Comparison of ENCODE assay signal across 8 mouse cellular contexts in the genomic region with DNA sequence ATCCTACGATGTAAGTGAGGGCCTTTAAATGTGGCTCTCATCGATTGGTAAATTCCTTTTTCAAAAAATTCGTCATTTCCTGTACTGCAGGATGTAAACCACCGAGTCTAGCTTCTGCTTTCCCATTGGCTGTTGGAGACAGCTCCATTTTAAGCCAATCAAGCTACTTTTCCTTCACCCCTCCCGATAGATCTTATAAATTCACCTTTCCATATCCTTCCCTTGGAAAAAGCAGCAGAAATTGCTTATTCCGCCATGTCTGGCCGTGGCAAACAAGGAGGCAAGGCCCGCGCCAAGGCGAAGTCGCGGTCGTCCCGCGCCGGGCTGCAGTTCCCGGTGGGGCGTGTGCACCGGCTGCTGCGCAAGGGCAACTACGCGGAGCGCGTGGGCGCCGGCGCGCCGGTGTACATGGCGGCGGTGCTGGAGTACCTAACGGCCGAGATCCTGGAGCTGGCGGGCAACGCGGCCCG. TPM values are rescaled to one million over a fixed set of nuclear protein-coding genes. Genes with fewer than 3 reads are reported as not detected.
DNase-seq lines count a peak whose midpoint lies in the region; ATAC-seq and TF ChIP-seq lines count a peak whose summit lies in the region.

Gene Bola1 (minus strand): TSS at position 49 of the 470 bp plus-strand sequence.
Gene Hist2h2ab (plus strand): TSS at position 205 of the 470 bp plus-strand sequence.

- under 1% methylated on average over 36 of the region's 37 CpGs for WGBS in limb, embryonic 13.5 days
- under 1% methylated on average over 37 of the region's 37 CpGs for WGBS in midbrain, embryonic 15.5 days

- TF ChIP-seq CTCF in bone marrow macrophage, adult 2 months (IDR thresholded peaks at IDR 0.05; ENCODE audit: low read depth, low read length), result no peak
- TF ChIP-seq CTCF in embryonic fibroblast, embryonic 13.5 days (IDR thresholded peaks at IDR 0.05; ENCODE audit: borderline replicate concordance, insufficient read depth, low read length), result no peak

- peak within 1 kb of the TSS; percentile 92 for H3K9ac ChIP-seq in limb, embryonic 13.5 days
- H3K9ac ChIP-seq in midbrain, embryonic 15.5 days, result peak within 1 kb of the TSS; percentile 87

- no peaks in the 10 kb centered on the region for H3K27me3 ChIP-seq in limb, embryonic 13.5 days
- H3K27me3 ChIP-seq in midbrain, embryonic 15.5 days (replicated peaks), result no peaks in the 10 kb centered on the region

- peak within 1 kb of the TSS; percentile 94 for H3K27ac ChIP-seq in bone marrow macrophage, adult 2 months (ENCODE audit: insufficient read depth, low read depth, low read length)
- H3K27ac ChIP-seq in embryonic fibroblast, embryonic 13.5 days (ENCODE audit: insufficient read depth, low read length), result peak within 1 kb of the TSS; percentile 97
- peak within 1 kb of the TSS; percentile 99 for H3K27ac ChIP-seq in limb, embryonic 13.5 days
- peak within 1 kb of the TSS; percentile 98 for H3K27ac ChIP-seq in midbrain, embryonic 15.5 days

- DNase-seq in A20 (ENCODE audit: low read depth, low spot score), result peak; percentile 94
- peak; percentile 88 to 94 for DNase-seq in heart, adult 9 months (ENCODE audit: low spot score in 2 of 2)
- peak; percentile 92 for DNase-seq in kidney, adult 9 months
- peak; percentile 81 to 91 for DNase-seq in spleen, postnatal 10 days (ENCODE audit: low spot score in 2 of 2)

- peak within 1 kb of the TSS; percentile 79 for H3K4me2 ChIP-seq in limb, embryonic 13.5 days (replicated peaks)
- peak within 1 kb of the TSS; percentile 93 for H3K4me2 ChIP-seq in midbrain, embryonic 15.5 days

- H3K9me3 ChIP-seq in limb, embryonic 13.5 days, result no peaks in the 10 kb centered on the region
- no peaks in the 10 kb centered on the region for H3K9me3 ChIP-seq in midbrain, embryonic 15.5 days

- H3K36me3 ChIP-seq in limb, embryonic 13.5 days, result no peaks in the 10 kb centered on the region
- H3K36me3 ChIP-seq in midbrain, embryonic 15.5 days (replicated peaks), result no peaks in the 10 kb centered on the region

- TF ChIP-seq POLR2A in bone marrow macrophage, adult 2 months (IDR thresholded peaks at IDR 0.05; ENCODE audit: borderline replicate concordance, low read depth, low read length), result no peak
- TF ChIP-seq POLR2A in embryonic fibroblast, embryonic 13.5 days (IDR thresholded peaks at IDR 0.05; ENCODE audit: low read depth, low read length), result peak; percentile 78

- peak within 1 kb of the TSS; percentile 83 for H3K4me3 ChIP-seq in bone marrow macrophage, adult 2 months (ENCODE audit: insufficient read depth, low read length)
- H3K4me3 ChIP-seq in embryonic fibroblast, embryonic 13.5 days (ENCODE audit: insufficient read depth, low read length), result peak within 1 kb of the TSS; percentile 74
- peak within 1 kb of the TSS; percentile 63 for H3K4me3 ChIP-seq in limb, embryonic 13.5 days
- H3K4me3 ChIP-seq in midbrain, embryonic 15.5 days, result peak within 1 kb of the TSS; percentile 74

- ATAC-seq in limb, embryonic 13.5 days (ENCODE audit: low FRiP score, low read depth), result peak; percentile 87
- ATAC-seq in midbrain, embryonic 15.5 days (replicated peaks), result peak; percentile 94

- H3K4me1 ChIP-seq in bone marrow macrophage, adult 2 months (ENCODE audit: control insufficient read depth, insufficient read depth, low read length), result peaks cover 14% of the 10 kb centered on the region
- peaks cover 5% of the 10 kb centered on the region for H3K4me1 ChIP-seq in embryonic fibroblast, embryonic 13.5 days (ENCODE audit: control insufficient read depth, insufficient read depth, low read length)
- peaks cover 27% of the 10 kb centered on the region for H3K4me1 ChIP-seq in limb, embryonic 13.5 days
- peaks cover 23% of the 10 kb centered on the region for H3K4me1 ChIP-seq in midbrain, embryonic 15.5 days

RNA-seq across cellular contexts. Expression of gene Bola1, which starts in this region (rescaled TPM):
- 14.1 and 19.0 TPM in 2 replicates for polyA plus RNA-seq in bone marrow macrophage, adult 2 months (2012; ENCODE audit: insufficient read depth, insufficient read length, missing spikeins)
- polyA plus RNA-seq in embryonic fibroblast, embryonic 13.5 days (2011; ENCODE audit: insufficient read length, low read depth, missing spikeins), result 9.6 and 10.4 TPM in 2 replicates
- 51.1 and 55.2 TPM in 2 replicates for polyA plus RNA-seq in limb, embryonic 13.5 days (2015; fragmentation: Nextera tagmentation; extraction: Ambion mirVana)
- polyA plus RNA-seq in midbrain, embryonic 15.5 days (2015; fragmentation: Nextera tagmentation; extraction: Ambion mirVana), result 51.0 and 59.9 TPM in 2 replicates

RNA-seq across cellular contexts. Expression of gene Hist2h2ab, which starts in this region (rescaled TPM):
- polyA plus RNA-seq in bone marrow macrophage, adult 2 months (2012; ENCODE audit: insufficient read depth, insufficient read length, missing spikeins), result not detected in 2 replicates
- not detected in 2 replicates for polyA plus RNA-seq in embryonic fibroblast, embryonic 13.5 days (2011; ENCODE audit: insufficient read length, low read depth, missing spikeins)
- polyA plus RNA-seq in limb, embryonic 13.5 days (2015; fragmentation: Nextera tagmentation; extraction: Ambion mirVana), result 1.3 TPM in 1 of 2 replicates, not detected in the other
- polyA plus RNA-seq in midbrain, embryonic 15.5 days (2015; fragmentation: Nextera tagmentation; extraction: Ambion mirVana), result 0.92 TPM in 1 of 2 replicates, not detected in the other

Comparison
In these comparisons a context has a peak if more than half of its experiments do, and no peak if none do; other contexts are left out.
1. Peak in every context shown above with its lines: DNase-seq, ATAC-seq, H3K4me3 ChIP-seq and H3K27ac ChIP-seq.